Mouse (Mus musculus) left cerebral cortex, postnatal 36 days (tissue): ENCODE results near the gene Hist2h4. TPM values are rescaled to one million over a fixed set of nuclear protein-coding genes. Genes with fewer than 3 reads are reported as not detected.
"Not testable (repeated sequence)": the region's sequence is repeated elsewhere in the genome, so short reads cannot be mapped to it uniquely, and the experiment has no call there.

Source experiments
- DNase-seq, 2 experiments: peaks; one replicate each; pipeline ENCODE4 v3.0.0; 2021 to 2022; ENCODE audit warnings: low spot score in 2 of 2, mixed read lengths in 1 of 2
- intact Hi-C: fragments of 180-260 bp; cut with DNase I; formaldehyde crosslinking; loops from one replicate; pipeline ENCODE4 v1.15.1; 2025
- total RNA-seq, 2 experiments: library from RNA; stranded (reverse); gene quantifications; 2 replicates each; pipeline ENCODE4 v1.2.3; 2021

The Hist2h4 gene
- 10 to 100 TPM; 27.9 to 34.6 TPM for total RNA-seq

- intact Hi-C loops: loop anchor here (2.0 to 10.0 kb wide), 3 partner anchors 42 to 334 kb away; partner anchors contain the start of genes Ankrd34a, Hist2h2ac and Hist2h2be
- DNase-seq: peak; percentile 96 to 98
Measured at GRCm38 (mm10) chr3:96262979-96263550, at the start of gene Hist2h4. TSS of gene Hist2h4 (minus strand) at chr3:96263311.

- peak; percentile 24 to 42 for DNase-seq
- intact Hi-C loops: no loop called here
Measured at GRCm38 (mm10) chr3:96312341-96313098, 49.4 kb upstream of the Hist2h4 start.

- DNase-seq: no peak
- intact Hi-C loops: no loop called here
Measured at GRCm38 (mm10) chr3:96309441-96309840, 46.3 kb upstream of the Hist2h4 start.

- no peak for DNase-seq
- intact Hi-C loops: no loop called here
Measured at GRCm38 (mm10) chr3:96306506-96306905, 43.4 kb upstream of the Hist2h4 start.

- intact Hi-C loops: no loop called here
- DNase-seq: no peak
Measured at GRCm38 (mm10) chr3:96302076-96302475, 39.0 kb upstream of the Hist2h4 start.

GRCm38 (mm10) chr3:96300706-96301529 is 37.8 kb upstream of the Hist2h4 start:
- DNase-seq: no peak
- intact Hi-C loops: no loop called here

- intact Hi-C loops: no loop called here
- no peak for DNase-seq
Measured at GRCm38 (mm10) chr3:96299562-96299961, 36.5 kb upstream of the Hist2h4 start.

- DNase-seq: no peak
- intact Hi-C loops: no loop called here
Measured at GRCm38 (mm10) chr3:96298360-96298759, 35.2 kb upstream of the Hist2h4 start.

- intact Hi-C loops: no loop called here
- DNase-seq: no peak
Measured at GRCm38 (mm10) chr3:96293787-96294186, 30.7 kb upstream of the Hist2h4 start, which contains the start of gene Fcgr1. TSS of gene Fcgr1 (minus strand) at chr3:96293969.

- DNase-seq: no peak
- intact Hi-C loops: no loop called here
Measured at GRCm38 (mm10) chr3:96293368-96293767, 30.3 kb upstream of the Hist2h4 start.

GRCm38 (mm10) chr3:96292641-96293040 is 29.5 kb upstream of the Hist2h4 start:
- intact Hi-C loops: no loop called here
- no peak for DNase-seq

- DNase-seq, intact Hi-C loops: not testable (repeated sequence)
Measured at GRCm38 (mm10) chr3:96290727-96291126, 27.6 kb upstream of the Hist2h4 start.

GRCm38 (mm10) chr3:96289201-96289600 is 26.1 kb upstream of the Hist2h4 start:
- no peak for DNase-seq
- intact Hi-C loops: no loop called here

GRCm38 (mm10) chr3:96287334-96287733 is 24.2 kb upstream of the Hist2h4 start:
- intact Hi-C loops: not testable (repeated sequence)

GRCm38 (mm10) chr3:96284457-96284856 is 21.3 kb upstream of the Hist2h4 start:
- no peak for DNase-seq
- intact Hi-C loops: loop anchor here (5.0 kb wide), 1 partner anchor 158 kb away; no protein-coding TSS in a partner anchor

More at GRCm38 (mm10) chr3:96287334-96287733, 24.2 kb upstream of the Hist2h4 start:
- not testable (repeated sequence) for DNase-seq

GRCm38 (mm10) chr3:96280660-96281059 is 17.5 kb upstream of the Hist2h4 start:
- intact Hi-C loops: loop anchor here (5.0 kb wide), 1 partner anchor 162 kb away; no protein-coding TSS in a partner anchor
- DNase-seq: no peak

- intact Hi-C loops: loop anchor here (5.0 kb wide), 2 partner anchors 224 to 319 kb away; partner anchors contain the start of gene Ankrd34a
- DNase-seq: peak; percentile 93
Measured at GRCm38 (mm10) chr3:96277800-96278624, 14.9 kb upstream of the Hist2h4 start.

- peak; percentile 45 to 47 for DNase-seq
- intact Hi-C loops: loop anchor here (5.0 kb wide), 2 partner anchors 225 to 320 kb away; partner anchors contain the start of gene Ankrd34a
Measured at GRCm38 (mm10) chr3:96277428-96277799, 14.3 kb upstream of the Hist2h4 start.
